Mouse (Mus musculus) sigmoid colon, adult 10 weeks (tissue): ENCODE measurements around the gene Prss21. TPM values are rescaled to one million over a fixed set of nuclear protein-coding genes. Genes with fewer than 3 reads are reported as not detected.

Experiments
- polyA plus RNA-seq: library from polyadenylated mRNA; stranded (reverse); fragments of 350-450 nt; fragmentation: Illumina TruSeq; extraction: RNeasy Lipid Tissue Mini Kit (QIAGEN cat#74804); gene quantifications from one replicate; pipeline ENCODE4 v1.2.3, GENCODE M21; 2014; ENCODE audit warnings: low read depth, low replicate concordance

Gene Prss21
- polyA plus RNA-seq, result not detected

DNA sequence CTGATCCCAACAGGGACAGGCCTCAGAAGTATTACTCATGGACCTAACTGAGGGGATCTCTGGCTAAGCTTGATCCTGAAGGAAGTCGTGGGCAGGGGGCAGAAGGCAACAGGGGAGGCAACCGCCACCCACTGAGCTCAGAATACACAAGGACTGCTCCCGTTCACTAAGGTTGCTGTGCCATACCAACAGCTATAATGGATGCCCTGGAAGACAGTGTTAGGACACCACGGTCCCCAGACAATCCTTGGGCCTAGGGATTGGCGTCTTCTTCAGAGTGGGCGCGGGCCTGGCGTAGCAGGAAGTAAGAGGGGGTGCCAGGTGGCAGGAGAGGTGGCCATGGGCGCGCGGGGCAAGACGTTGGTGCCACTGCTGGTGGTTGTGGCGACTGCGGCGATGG lies at the start of gene Prss21:
Gene Prss21 (plus strand): TSS at position 301 of the 400 bp plus-strand sequence.

DNA sequence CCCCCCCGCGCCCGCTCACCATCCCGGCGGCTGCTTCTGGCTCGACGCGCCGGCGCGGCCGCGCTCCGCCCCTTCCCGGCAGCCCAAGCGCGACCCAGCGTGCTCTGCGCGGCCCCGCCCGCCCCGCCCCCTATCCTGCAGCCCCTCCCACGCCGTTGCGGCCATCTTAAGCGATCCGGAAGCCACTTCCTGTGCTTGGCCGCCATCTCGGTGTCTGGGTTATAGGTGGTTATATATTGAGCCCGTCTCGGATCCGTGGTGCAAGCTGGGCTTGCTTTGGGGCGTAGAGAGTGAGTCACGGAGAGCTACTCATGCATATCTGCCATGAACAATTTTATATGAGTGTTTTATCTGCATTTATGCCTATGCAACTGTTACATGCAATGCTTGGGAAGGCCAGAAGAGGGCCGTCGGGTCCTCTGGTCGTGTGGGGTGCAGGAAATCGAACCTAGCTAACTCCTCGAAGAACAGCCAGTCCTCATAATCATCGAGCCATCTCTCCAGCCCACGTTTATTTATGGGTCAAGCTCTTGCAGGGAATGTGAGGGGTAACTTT lies 38.7 kb upstream of the Prss21 start, which contains the start of gene Elob:
Gene Elob (minus strand): TSS at position 73 of the 556 bp plus-strand sequence.

DNA sequence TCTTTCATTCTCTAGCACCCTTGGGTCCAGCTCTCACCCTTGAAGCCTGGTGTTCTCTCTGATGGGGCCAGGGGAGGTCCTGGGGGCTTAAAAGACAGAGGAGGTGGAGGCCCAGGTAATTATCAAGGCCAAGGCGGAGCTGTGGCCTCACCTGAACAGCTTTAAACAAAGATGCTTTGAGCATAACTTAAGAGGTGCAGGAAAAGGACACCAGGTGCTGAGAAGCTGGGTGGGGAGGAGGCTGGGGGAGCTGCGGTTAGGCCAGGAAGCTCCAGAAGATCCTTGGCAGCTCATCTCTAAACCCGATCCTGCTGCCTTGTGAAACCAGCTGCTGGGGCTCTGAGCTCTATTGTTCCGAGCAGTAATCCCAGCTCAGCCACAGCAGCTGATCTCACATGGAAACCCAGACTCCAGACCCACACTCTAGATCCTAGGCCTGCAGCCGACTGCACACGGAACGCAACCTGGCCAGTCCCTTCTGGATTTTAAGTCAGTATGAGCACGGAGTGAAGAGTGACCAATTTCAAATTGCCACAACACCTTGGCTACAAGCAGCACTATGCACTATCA lies 31.8 kb upstream of the Prss21 start, which contains the start of gene Prss33:
Gene Prss33 (minus strand): TSS at position 51 of the 570 bp plus-strand sequence.

DNA sequence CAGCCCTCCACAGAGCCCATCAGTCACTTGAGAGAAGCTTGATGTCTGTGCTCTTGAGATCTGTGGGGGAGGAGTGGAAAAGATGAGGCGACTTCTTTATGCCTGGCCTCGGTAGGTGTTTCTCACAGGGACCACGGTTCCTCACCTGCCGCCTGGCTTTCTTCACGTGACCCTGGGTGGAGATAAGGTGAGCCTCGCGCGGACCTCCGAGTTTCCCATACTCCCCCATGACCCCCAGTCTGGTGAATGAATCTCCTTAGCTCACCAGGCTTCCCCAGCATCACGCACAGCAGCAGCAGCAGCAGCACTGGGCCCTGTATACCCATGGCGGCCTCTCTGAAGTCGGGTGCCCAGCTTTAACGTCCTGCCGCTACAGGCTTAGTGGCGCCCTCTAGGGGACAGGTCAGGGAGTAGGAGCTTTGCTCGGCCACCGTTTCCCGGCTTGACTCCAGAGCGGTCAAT lies 24.0 kb upstream of the Prss21 start, which contains the start of the genes Prss32 and Prss41:
Gene Prss32 (plus strand): TSS at position 44 of the 462 bp plus-strand sequence.
Gene Prss41 (minus strand): TSS at position 361 of the 462 bp plus-strand sequence.

DNA sequence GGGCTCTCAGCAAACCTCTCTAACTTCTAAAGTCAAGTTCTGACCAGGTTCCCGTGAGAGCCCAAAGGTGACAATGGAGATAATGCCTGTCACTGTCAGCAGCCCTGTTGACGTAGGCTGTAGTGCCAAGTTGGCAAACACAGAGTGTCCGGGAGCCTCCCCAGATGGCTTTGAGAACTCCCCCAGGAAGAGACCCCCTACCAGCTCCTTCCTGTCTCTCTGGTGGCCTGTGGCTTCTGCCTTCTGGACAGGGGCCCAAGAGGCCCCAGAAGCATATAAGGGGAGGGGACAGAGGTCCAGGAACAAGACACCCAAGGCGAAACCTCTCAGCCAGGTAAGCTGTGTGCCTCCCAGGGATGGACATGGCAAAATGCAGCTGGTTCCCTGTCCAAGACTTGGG lies 12.7 kb downstream of the Prss21 start, which contains the start of the genes Dcpp1 and Dcpp2:
Gene Dcpp1 (plus strand): TSS at position 301 of the 400 bp plus-strand sequence.
Gene Dcpp2 (plus strand): TSS at position 305 of the 400 bp plus-strand sequence.

DNA sequence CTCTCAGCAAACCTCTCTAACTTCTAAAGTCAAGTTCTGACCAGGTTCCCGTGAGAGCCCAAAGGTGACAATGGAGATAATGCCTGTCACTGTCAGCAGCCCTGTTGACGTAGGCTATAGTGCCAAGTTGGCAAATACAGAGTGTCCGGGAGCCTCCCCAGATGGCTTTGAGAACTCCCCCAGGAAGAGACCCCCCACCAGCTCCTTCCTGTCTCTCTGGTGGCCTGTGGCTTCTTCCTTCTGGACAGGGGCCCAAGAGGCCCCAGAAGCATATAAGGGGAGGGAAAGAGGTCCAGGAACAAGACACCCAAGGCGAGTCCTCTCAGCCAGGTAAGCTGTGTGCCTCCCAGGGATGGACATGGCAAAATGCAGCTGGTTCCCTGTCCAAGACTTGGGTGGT lies 49.3 kb downstream of the Prss21 start, which contains the start of gene Dcpp3:
Gene Dcpp3 (plus strand): TSS at position 301 of the 400 bp plus-strand sequence.

Other genes with a start within 250 kb of the Prss21 start
- 0.13 TPM for gene Mmp25, start 222.8 kb upstream of the Prss21 start, polyA plus RNA-seq
- gene Bicdl2, start 207.6 kb upstream of the Prss21 start, polyA plus RNA-seq, result 1.8 TPM
- gene Hcfc1r1, start 194.5 kb upstream of the Prss21 start, polyA plus RNA-seq, result 7.9 TPM
- 1.4 TPM for gene Thoc6, start 194.2 kb upstream of the Prss21 start, polyA plus RNA-seq
- gene Tnfrsf12a, start 190.6 kb upstream of the Prss21 start, polyA plus RNA-seq, result 0.88 TPM
- not detected for gene Cldn6, start 188.8 kb upstream of the Prss21 start, polyA plus RNA-seq
- not detected for gene Cldn9, start 184.0 kb upstream of the Prss21 start, polyA plus RNA-seq
- gene 1520401A03Rik, start 145.3 kb upstream of the Prss21 start, polyA plus RNA-seq, result not detected
- 2.1 TPM for gene Pkmyt1, start 141.7 kb upstream of the Prss21 start, polyA plus RNA-seq
- 20.3 TPM for gene Paqr4, start 127.2 kb upstream of the Prss21 start, polyA plus RNA-seq
- 0.41 TPM for gene Kremen2, start 122.2 kb upstream of the Prss21 start, polyA plus RNA-seq
- gene Flywch1, start 96.5 kb upstream of the Prss21 start, polyA plus RNA-seq, result 1.2 TPM
- gene Flywch2, start 82.0 kb upstream of the Prss21 start, polyA plus RNA-seq, result 1.5 TPM
- 275 TPM for gene Srrm2, start 77.5 kb upstream of the Prss21 start, polyA plus RNA-seq
- 15.1 TPM for gene Elob, start 38.9 kb upstream of the Prss21 start, polyA plus RNA-seq
- gene Prss33, start 32.0 kb upstream of the Prss21 start, polyA plus RNA-seq, result not detected
- gene Prss32, start 24.2 kb upstream of the Prss21 start, polyA plus RNA-seq, result 115 TPM
- gene Prss41, start 23.9 kb upstream of the Prss21 start, polyA plus RNA-seq, result 1.9 TPM
- not detected for gene Dcpp1, start 12.8 kb downstream of the Prss21 start, polyA plus RNA-seq
- not detected for gene Dcpp2, start 12.8 kb downstream of the Prss21 start, polyA plus RNA-seq
- gene Dcpp3, start 49.4 kb downstream of the Prss21 start, polyA plus RNA-seq, result not detected
- gene Sbp, start 73.6 kb downstream of the Prss21 start, polyA plus RNA-seq, result not detected
- not detected for gene Sbpl, start 87.2 kb downstream of the Prss21 start, polyA plus RNA-seq
- 32.7 TPM for gene Prss30, start 112.5 kb downstream of the Prss21 start, polyA plus RNA-seq
- not detected for gene Prss22, start 130.0 kb downstream of the Prss21 start, polyA plus RNA-seq
- not detected for gene Prss27, start 170.1 kb downstream of the Prss21 start, polyA plus RNA-seq
- gene Kctd5, start 205.4 kb downstream of the Prss21 start, polyA plus RNA-seq, result 96.7 TPM